Mouse (Mus musculus): Measurements from ENCODE around the gene Gbp4.
"Not testable (repeated sequence)": the region's sequence is repeated elsewhere in the genome, so short reads cannot be mapped to it uniquely, and the experiment has no call there.

Gene Gbp4

DNA sequence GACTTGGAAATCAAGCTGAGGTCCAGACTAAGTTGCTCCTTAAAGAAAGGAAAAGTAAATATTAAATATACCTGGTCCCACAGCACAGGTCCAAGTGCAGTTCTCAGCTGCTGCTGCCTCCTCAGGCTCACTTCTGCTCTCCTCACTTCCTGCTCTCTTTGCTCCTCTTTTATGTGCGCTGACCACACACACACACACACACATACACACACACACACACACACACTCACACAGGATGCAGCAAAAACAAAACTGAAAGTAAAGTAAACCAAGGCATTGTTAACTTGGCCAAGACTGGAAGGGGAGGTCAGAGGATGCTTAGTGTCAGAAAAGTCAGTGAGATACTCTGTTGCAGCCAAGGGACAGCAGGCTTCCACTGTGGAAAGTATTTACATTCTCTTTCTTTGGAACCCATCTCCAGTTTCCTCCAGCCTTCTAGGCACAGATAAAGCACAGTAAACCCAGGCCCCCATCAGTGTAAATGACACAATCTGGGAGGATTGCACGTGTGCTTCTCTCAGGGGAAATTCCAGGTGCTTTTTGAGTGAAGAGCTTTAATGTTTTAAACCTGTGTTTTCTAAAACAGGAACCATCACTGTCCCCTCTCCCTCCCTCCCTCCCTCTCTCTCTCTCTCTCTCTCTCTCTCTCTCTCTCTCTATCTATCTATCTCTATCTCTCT lies at the start of gene Gbp4, which contains the start of the genes Gbp9 and Gbp8:
Gene Gbp4, minus strand, starts transcription at position 178 of the 680 bp plus-strand sequence.
Gene Gbp9, minus strand, starts transcription at position 131 of the 680 bp plus-strand sequence.
Gene Gbp8, minus strand, starts transcription at position 132 of the 680 bp plus-strand sequence.
- DNase-seq (ENCODE audit: low spot score in 2 of 2), result not testable (repeated sequence)

DNA sequence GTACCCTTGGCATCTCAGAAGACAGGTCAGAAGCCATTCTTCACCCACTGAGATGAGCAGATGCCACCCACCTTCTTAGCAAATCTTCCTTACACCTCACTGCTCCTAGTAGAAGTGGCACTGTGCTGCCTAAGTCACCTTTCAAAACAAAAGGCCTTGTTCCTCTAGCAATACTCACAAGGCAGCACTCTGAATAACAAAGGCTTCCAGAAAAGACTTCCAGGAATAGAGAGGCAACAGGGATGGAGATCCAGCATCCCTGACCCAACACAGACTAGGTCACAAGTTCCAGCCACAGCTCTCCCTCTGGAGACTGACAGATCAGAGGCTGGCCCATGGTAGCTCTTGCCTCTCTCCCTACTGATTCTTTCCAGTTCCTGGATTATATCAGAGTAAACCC lies 42.1 kb upstream of the Gbp4 start:
- DNase-seq (ENCODE audit: low spot score in 2 of 2), result no peak

DNA sequence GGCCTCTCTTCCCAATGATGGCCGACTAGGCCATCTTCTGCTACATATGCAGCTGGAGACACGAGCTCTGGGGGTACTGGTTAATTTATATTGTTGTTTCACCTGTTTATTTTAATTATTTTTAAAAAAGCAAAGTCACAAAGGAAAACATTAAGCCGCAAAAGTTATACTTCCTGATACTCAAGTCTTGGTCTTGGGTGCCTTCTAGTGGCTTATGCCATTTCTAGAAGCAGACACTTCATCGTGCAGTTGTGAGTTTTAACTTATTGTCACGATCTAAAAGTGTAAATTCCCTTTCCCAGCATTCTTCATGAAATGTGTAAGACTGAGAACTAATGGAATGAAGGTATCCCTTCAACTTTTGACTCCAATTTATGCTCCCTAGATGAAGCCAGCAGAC lies 17.2 kb upstream of the Gbp4 start:
- DNase-seq (ENCODE audit: low spot score in 2 of 2), result no peak

DNA sequence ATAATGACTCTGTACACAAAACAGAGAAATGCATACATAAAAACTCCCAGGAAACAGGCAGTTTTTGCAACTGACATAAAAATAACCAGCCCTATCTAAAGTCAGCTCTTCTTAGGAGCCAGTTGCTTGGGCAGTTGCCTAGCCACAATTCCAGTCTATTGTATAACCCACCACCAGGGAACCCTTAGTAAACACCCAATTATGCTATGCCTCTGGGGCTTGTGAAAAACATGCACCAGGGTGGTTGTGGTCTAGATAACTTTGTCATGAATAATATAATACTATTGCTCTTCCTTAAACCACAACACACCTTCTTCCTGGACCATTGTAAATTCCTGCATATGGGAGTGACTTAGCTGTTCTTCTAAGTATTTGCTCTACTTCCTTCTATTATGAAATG lies 14.7 kb upstream of the Gbp4 start:
- DNase-seq (ENCODE audit: low spot score in 2 of 2), result no peak

DNA sequence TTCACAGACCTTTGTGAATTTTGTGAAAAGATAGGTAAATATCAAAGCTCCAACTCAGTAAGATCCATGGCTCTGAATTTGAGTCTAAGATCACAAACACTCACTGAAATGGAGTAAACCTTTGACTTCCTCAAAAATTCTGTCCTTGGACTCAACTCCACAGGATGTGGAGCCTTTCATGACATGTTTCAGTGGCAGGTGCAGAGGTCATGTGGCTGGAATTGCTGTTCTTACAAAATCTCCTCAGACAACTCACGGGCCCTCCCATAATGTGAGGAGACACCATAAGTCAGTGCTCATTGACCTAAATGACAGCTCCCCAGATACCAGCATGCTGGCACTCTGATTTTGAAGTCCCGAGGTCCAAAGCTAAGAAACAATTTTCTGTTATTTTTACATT lies 8.7 kb upstream of the Gbp4 start:
- DNase-seq (ENCODE audit: low spot score in 2 of 2), result not testable (repeated sequence)

DNA sequence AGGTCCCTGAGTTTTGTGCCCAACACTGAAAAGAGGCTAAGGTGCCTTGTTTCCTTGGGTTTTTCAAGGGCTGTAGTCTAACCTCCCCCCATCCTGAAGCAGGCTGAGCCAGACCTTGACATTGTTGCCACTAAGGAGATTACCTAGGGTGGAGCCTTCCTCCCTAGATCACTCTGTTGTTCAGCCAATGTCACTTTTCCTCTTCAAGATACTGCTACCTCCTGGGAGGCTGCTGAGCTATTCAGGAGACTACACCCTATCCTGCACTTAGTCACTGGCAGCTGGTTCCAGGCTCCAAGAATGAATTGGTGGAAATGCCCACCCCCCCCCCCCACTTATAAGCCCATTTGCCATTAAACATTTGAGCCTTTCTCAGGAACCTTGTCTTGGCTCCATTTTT lies 7.1 kb upstream of the Gbp4 start:
- no peak for DNase-seq (ENCODE audit: low spot score in 2 of 2)

DNA sequence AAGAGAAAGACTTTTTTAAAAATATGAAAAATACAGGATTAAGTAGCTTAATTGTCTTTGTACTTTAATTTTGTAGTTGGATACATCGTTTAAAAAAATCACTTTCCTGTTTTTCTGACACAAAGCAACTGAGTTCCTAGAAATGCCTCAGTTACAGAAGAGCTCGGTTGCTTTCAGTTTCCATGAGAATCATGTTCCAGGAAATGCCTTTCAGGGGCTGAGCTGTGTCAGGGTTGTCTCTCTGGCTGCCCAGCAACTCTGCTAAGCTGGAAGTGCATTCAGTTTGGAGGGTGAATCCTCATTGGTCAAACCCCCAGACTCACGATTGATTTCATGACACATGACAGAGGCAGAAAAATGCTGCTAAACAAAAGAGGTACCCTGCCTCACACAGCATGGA lies 6.3 kb upstream of the Gbp4 start:
- not testable (repeated sequence) for DNase-seq (ENCODE audit: low spot score in 2 of 2)

DNA sequence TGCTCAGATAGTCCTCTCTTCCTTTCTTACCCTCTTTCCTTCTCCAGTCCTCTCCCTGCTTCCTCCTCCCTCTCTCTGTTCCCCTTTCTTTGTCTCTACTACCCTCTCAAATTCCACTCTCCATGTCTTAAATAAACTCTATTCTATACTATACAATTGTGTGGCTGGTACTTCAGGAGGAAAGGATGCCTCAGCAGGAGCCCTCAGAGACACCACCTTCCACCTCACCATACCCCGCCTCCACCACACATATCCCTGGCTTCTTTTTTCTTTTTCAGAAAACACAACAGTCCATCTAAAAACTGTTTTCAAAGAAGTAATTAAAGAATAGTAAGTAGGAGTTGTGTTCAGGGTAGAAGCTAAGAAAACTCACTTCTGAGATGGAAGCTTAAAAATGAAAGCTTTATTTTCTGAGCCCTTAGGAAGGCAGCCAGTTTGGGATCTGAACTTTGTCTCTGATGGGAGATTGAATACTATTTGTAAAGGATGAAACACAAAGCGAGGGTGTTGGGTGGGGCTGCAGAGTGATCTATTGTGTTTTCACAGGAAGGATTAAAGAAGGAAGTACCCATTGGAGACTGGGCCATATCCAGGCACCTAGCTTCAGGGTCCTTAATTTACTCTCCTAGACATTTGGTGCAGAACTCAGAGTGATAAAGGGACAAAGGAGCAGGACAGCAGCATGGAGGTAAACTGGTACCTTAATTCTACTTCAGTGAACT lies 864 bp upstream of the Gbp4 start:
- DNase-seq (ENCODE audit: low spot score in 2 of 2), result not testable (repeated sequence)

DNA sequence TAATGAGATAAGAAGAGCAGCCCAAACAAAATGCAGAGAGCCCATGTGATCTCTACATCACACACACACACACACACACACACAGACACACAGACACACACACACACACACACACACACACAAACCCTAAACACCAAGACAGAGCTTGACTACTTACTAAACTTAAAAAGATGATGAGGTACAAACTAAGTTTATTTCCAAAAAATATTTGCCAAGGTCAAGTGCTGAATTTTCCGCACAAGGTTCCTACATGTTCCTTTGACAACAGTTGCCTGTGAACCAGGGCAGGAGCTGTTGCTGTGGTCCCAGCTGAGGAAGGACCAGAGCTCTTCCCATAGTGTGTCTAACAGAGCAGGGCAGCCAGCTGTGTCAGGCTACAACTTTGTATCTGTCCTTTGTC lies 480 bp downstream of the Gbp4 start:
- no peak for DNase-seq (ENCODE audit: low spot score in 2 of 2)

DNA sequence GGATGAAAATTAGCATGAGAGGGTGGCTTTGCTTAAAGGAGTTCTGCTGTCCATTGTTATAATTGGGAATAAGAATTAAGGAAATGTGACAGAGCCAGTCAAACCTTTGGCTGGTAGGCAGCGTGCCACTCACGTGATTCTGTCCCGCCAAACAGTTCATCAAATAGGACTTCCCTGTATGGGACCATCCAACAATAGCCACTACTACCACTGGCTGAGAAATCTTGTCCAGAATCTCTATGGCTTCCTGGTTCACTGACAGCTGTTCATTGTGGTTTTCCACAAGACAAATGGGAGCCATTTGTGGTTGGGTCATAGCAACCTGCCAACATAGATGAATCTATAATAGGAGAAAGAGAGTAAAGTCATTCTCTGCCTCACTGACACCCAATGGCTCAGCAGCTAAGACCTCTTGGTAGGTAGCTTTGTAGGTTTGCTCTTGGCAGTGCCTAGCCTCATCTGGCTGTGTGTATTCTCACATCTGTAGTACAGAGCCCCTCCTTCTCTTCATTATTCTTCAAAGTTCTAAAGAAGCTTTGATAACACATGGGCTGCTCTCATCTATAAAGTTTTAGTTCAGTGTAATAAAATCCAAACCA lies 2.6 kb downstream of the Gbp4 start:
- DNase-seq (ENCODE audit: low spot score in 2 of 2), result not testable (repeated sequence)

DNA sequence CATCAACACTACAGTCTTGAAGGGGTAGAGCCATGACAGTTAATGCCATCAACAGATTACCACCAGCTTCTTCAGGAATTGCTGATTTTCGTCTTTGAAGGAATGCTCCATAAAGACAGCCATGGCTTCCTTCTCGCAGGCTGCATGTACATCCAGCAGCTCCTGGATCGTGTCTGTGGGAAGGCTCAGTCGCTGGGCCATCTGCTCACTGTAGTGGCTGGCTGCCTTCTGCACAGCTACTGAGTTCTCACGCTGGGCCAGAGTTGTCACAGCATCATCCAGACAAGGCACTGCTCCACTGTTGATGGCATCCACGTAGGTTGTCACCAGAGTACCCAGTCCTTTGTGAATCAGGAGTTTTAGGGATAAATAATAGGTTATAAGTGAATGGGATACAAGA lies 17.7 kb downstream of the Gbp4 start:
- peak; percentile 12 to 27 for DNase-seq (ENCODE audit: low spot score in 2 of 2)

DNA sequence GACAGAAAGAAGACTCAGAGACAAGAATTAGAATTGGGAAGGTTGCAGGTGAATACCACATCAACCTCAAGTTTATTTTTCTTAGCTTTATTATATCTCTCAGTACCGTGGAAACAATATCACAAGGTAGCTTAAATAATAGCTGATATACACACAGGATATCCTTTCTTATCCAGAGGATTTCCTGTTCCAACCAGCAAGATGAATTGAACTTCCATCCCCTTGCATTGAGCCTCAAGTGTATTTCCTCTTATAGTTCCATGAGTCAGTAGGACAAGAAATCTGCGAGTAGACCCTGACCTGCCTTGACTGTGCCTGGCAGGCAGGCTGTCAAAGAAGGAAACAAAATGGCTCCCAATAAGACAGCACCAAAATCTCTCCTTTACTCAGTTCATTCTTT lies 23.6 kb downstream of the Gbp4 start:
- DNase-seq (ENCODE audit: low spot score in 2 of 2), result no peak

DNA sequence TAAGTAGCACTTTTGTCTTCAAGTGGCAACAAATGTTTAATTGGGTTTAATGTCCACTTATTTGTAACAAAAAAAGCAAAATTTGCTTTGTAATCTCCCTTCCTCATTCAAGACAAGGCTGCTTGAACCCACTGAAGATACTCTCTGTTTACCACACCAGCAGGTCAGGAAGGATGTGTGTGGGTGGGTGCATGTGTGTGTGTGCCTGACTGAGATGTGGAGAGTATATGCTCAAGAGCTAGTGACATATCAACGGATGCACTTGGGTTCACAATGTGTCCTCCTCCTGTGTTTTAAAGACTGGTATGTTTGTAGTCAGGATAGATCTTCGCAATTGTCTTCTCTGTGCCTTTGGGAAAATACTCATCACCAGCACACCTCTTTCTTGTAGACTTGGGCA lies 24.7 kb downstream of the Gbp4 start:
- DNase-seq (ENCODE audit: low spot score in 2 of 2), result no peak

DNA sequence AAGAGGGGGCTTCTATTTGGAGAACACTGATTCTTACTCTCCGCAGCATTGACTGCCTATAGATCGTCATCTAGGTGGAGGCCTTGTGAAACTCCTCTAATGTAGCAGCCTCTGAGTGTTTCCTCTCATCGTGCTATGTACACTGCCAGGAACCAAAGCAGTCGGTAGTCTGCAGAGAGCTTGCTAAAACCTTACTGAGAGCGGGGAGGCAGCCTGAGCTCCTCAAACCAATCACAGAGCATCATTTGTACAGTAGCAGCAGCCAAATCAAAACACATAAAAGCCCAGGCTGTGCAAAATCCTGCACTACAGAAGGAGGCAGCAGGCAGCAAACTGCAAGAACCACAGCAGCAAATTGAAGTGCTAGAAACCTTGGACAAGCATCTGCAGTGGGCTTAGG lies 25.7 kb downstream of the Gbp4 start:
- no peak for DNase-seq (ENCODE audit: low spot score in 2 of 2)

DNA sequence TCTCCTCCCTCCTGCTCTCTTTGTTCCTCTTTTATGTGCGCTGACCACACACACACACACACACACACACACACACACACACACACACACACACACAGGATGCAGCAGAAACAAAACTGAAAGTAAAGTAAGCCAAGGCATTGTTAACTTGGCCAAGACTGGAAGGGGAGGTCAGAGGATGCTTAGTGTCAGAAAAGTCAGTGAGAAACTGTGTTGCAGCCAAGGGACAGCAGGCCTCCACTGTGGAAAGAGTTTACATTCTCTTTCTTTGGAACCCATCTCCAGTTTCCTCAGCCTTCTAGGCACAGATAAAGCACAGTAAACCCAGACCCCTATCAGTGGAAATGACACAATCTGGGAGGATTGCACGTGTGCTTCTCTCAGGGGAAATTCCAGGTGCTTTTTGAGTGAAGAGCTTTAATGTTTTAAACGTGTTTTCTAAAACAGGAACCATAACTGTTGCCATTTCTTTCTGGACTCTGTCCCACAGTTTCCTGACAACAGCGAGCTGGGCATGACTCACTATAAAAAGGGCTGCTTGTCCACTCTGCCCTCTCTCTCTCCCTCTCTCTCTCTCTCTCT lies 29.0 kb downstream of the Gbp4 start:
- DNase-seq (ENCODE audit: low spot score in 2 of 2), result peak; percentile 3 to 20

DNA sequence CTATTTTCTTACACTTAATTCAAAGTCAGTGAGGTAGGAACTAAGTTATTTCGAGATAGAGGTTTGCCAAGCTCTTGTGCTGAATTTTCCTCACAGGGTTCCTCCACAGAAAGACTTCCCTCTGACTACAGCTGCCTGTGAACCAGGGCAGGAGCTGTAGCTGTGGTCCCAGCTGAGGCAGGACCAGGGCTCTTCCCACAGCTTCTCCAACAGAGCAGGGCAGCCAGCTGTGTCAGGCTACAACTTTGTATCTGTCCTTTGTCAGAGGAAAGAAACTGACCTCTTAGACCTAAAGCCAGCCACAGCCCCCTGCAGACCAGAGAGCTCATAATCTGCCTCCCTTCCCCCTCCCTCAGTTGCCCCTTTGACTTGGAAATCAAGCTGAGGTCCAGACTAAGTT lies 29.6 kb downstream of the Gbp4 start:
- DNase-seq (ENCODE audit: low spot score in 2 of 2), result not testable (repeated sequence)

DNA sequence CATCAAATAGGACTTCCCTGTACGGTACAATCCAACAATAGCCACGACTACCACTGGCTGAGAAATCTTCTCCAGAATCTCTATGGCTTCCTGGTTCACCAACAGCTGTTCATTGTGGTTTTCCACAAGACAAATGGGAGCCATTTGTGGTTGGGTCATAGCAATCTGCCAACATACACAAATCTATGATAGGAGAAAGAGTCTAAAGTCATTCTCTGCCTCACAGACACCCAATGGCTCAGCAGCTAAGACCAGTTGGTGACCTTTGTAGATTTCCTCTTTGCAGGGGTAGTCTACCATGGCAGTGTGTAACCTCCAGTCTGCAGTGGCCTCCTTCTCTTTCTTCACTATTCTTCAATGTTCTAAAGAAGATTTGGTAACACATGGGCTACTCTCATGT lies 33.7 kb downstream of the Gbp4 start:
- not testable (repeated sequence) for DNase-seq (ENCODE audit: low spot score in 2 of 2)

DNA sequence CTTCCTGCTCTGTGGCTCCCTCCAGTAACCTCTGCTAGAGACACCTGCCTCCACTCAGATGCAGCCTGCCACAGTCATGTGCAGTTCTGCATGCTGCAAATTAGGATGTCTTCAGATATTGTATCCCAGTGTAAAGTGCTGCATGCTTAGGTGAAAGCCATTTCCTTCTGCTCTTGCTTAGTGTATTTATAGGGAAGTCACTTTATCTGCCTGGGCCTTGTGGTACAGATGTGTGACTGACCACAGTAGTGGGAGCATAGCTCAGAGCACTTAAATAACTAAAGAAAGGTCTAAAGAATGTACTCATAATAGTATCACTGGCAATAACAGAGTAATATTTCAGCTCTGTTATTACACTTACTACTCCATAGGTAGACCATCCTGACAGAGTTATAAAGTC lies 57.5 kb downstream of the Gbp4 start:
- DNase-seq (ENCODE audit: low spot score in 2 of 2), result no peak

DNA sequence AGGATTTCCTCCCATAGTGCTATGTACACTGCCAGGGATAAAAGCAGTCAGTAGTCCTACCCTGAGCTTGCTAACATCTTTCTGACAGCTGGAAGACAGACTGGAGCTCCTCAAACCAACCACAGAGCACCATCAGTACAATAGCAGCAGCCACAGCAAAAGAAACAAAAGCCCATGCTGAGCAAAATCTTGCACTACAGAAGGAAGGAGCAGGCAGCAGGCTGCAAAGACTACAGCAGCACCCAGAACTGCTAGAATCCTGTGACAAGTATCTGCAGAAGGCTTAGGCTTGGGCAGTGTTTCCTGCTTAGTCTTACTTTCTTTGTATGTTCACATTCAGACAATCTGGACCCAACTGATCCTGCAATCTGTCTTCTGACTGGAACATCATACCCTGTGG lies 71.0 kb downstream of the Gbp4 start:
- DNase-seq (ENCODE audit: low spot score in 2 of 2), result not testable (repeated sequence)

Data from right cerebral cortex, adult 2 months (tissue).